Mouse (Mus musculus) liver, embryonic 16.5 days (tissue): ENCODE data around the gene Med18. TPM values are rescaled to one million over a fixed set of nuclear protein-coding genes. Genes with fewer than 3 reads are reported as not detected.
"Not testable (repeated sequence)": the region's sequence is repeated elsewhere in the genome, so short reads cannot be mapped to it uniquely, and the experiment has no call there.

Source experiments
- ATAC-seq: fragments of 200-750 bp; cut with Nextera tagmentation; 2 replicates; pipeline ENCODE4 v1.8.0; 2017; ENCODE audit warnings: low read depth, mild to moderate bottlenecking, moderate number of reproducible peaks, moderate library complexity
- H3K27ac ChIP-seq: fragments of 300-500 bp; sonication (generic); 2 replicates; pipeline ENCODE4 v1.5.1; 2014; ENCODE audit warnings: mild to moderate bottlenecking, low read length
- H3K27me3 ChIP-seq: fragments of 300-500 bp; sonication (generic); 2 replicates; pipeline ENCODE4 v1.6.1; 2014; ENCODE audit warnings: low read depth, low read length, mixed read lengths; ENCODE audit not compliant: control insufficient read depth, insufficient read depth
- H3K36me3 ChIP-seq: fragments of 300-500 bp; sonication (generic); 2 replicates; pipeline ENCODE4 v1.6.1; 2014; ENCODE audit warnings: mild to moderate bottlenecking; ENCODE audit not compliant: control insufficient read depth, insufficient read depth
- H3K4me1 ChIP-seq: fragments of 300-500 bp; sonication (generic); 2 replicates; pipeline ENCODE4 v1.6.1; 2014; ENCODE audit warnings: low read depth, low read length, mixed read lengths; ENCODE audit not compliant: control insufficient read depth
- H3K4me2 ChIP-seq: fragments of 300-500 bp; sonication (generic); 2 replicates; pipeline ENCODE4 v1.6.1; 2014; ENCODE audit warnings: low read depth, low read length, mixed read lengths
- H3K4me3 ChIP-seq: fragments of 300-500 bp; sonication (generic); 2 replicates; pipeline ENCODE4 v1.5.1; 2014; ENCODE audit warnings: low read depth, mild to moderate bottlenecking, low read length
- H3K9ac ChIP-seq: fragments of 300-500 bp; sonication (generic); 2 replicates; pipeline ENCODE4 v1.6.1; 2014; ENCODE audit warnings: low read depth, low read length
- H3K9me3 ChIP-seq: fragments of 300-500 bp; sonication (generic); replicated peaks from 2 replicates; pipeline ENCODE4 v1.6.1; 2016; ENCODE audit warnings: low read length; ENCODE audit not compliant: control insufficient read depth
- WGBS: fragments of 180-500 bp; shearing (Covaris S2); extraction: QIAGEN DNeasy Blood & Tissue Kit; methylation state at CpG from one replicate; pipeline ENCODE4 v1.1.7; 2014; ENCODE audit not compliant: insufficient replicate concordance; 5-methylcytosine and 5-hydroxymethylcytosine counted together
- polyA plus RNA-seq: library from polyadenylated mRNA; unstranded; fragments of >200 nt; fragmentation: Nextera tagmentation; extraction: Ambion mirVana; gene quantifications from 2 replicates; pipeline ENCODE4 v1.2.1, GENCODE M21; 2015

Med18 gene
- polyA plus RNA-seq, 1 experiment from 2014 or later, result 8.2 TPM

- H3K4me1 ChIP-seq, result peaks cover 34% of the 10 kb centered on the region
- H3K27me3 ChIP-seq, result no peaks in the 10 kb centered on the region
- peak overlapping the region; percentile 94 for H3K4me3 ChIP-seq
- ATAC-seq, result no peak
- H3K9ac ChIP-seq, result peak overlapping the region; percentile 97
- peak overlapping the region; percentile 97 for H3K27ac ChIP-seq
- under 1% methylated on average over 13 of the region's 13 CpGs for WGBS
- H3K4me2 ChIP-seq, result peak overlapping the region; percentile 69
- no peaks in the 10 kb centered on the region for H3K36me3 ChIP-seq
- H3K9me3 ChIP-seq, result peaks cover 3% of the 10 kb centered on the region; the same call in 1 of the 2 replicates
Observed at GRCm38 (mm10) chr4:132421556-132421922, 42.2 kb downstream of the Med18 start.

GRCm38 (mm10) chr4:132420471-132420870, 43.2 kb downstream of the Med18 start:
- peak overlapping the region; percentile 97 for H3K27ac ChIP-seq
- H3K36me3 ChIP-seq, result no peaks in the 10 kb centered on the region
- no peak for ATAC-seq
- H3K9me3 ChIP-seq, result peaks cover 3% of the 10 kb centered on the region; the same call in 1 of the 2 replicates
- no peaks in the 10 kb centered on the region for H3K27me3 ChIP-seq
- H3K4me1 ChIP-seq, result peaks cover 26% of the 10 kb centered on the region
- peak overlapping the region; percentile 69 for H3K4me2 ChIP-seq
- H3K9ac ChIP-seq, result peak overlapping the region; percentile 97
- peak overlapping the region; percentile 94 for H3K4me3 ChIP-seq
- WGBS, result 75% methylated on average over 5 of the region's 5 CpGs

DNA sequence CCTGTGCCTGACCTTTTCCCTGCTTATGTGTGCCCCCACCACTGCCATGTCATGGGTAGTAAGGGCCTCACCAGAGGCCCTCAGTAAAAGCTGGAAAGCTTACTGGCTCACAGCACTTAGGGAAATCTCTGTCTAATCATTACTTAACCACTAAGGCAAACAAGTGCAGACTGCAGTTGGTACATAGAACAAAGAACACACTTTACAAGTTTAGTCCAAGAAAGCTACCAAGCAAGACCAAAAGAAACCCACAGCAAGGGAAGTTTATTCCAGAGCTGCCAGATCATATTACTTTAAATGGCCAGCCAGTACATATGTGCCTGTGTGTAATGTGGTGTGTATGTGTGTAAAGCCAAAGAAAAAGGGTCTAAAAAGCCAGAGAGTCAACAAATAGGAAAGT, 47.8 kb downstream of the Med18 start:
- H3K4me1 ChIP-seq, result peaks cover 20% of the 10 kb centered on the region
- H3K27me3 ChIP-seq, result no peaks in the 10 kb centered on the region
- H3K4me2 ChIP-seq, result no peak overlapping the region
- peak; percentile 70 for ATAC-seq
- no peak overlapping the region for H3K9ac ChIP-seq
- peaks cover 6% of the 10 kb centered on the region; the same call in 1 of the 2 replicates for H3K36me3 ChIP-seq
- no peak overlapping the region for H3K4me3 ChIP-seq
- H3K9me3 ChIP-seq, result no peaks in the 10 kb centered on the region
- H3K27ac ChIP-seq, result peak overlapping the region; percentile 83

- WGBS, result 78% methylated on average over 4 of the region's 4 CpGs
- H3K4me3 ChIP-seq, H3K27me3 ChIP-seq, H3K9ac ChIP-seq, H3K9me3 ChIP-seq, ATAC-seq, H3K36me3 ChIP-seq, H3K4me2 ChIP-seq, H3K27ac ChIP-seq: not testable (repeated sequence)
- peaks cover 13% of the 10 kb centered on the region for H3K4me1 ChIP-seq
Observed at GRCm38 (mm10) chr4:132413257-132413656, 50.5 kb downstream of the Med18 start.

GRCm38 (mm10) chr4:132411322-132412094, 52.2 kb downstream of the Med18 start:
- ATAC-seq, result peak; percentile 54
- H3K36me3 ChIP-seq, result peaks cover 6% of the 10 kb centered on the region; the same call in 1 of the 2 replicates
- no peak overlapping the region for H3K27ac ChIP-seq
- 34% methylated on average over 8 of the region's 8 CpGs for WGBS
- no peak overlapping the region for H3K4me2 ChIP-seq
- H3K9ac ChIP-seq, result no peak overlapping the region
- H3K27me3 ChIP-seq, result no peaks in the 10 kb centered on the region
- H3K4me1 ChIP-seq, result peaks cover 5% of the 10 kb centered on the region
- H3K4me3 ChIP-seq, result no peak overlapping the region
- no peaks in the 10 kb centered on the region for H3K9me3 ChIP-seq

- Histone ChIP-seq H3K4me1 (peaks cover 5% of the 10 kb centered on the region), H3K4me2 (no peak overlapping the region), H3K4me3 (no peak overlapping the region), H3K9ac (no peak overlapping the region), H3K9me3 (no peaks in the 10 kb centered on the region), H3K36me3 (peaks cover 6% of the 10 kb centered on the region; the same call in 1 of the 2 replicates), H3K27ac (no peak overlapping the region), H3K27me3 (no peaks in the 10 kb centered on the region)
- ATAC-seq, result no peak
- WGBS, result 75% methylated on average over 4 of the region's 4 CpGs
Observed at GRCm38 (mm10) chr4:132409587-132410229, 54.0 kb downstream of the Med18 start.

Other genes with a start within 250 kb of the Med18 start
- gene Gmeb1, start 202.3 kb downstream of the Med18 start, polyA plus RNA-seq, result 12.2 and 12.7 TPM in 2 replicates
- 31.0 and 35.3 TPM in 2 replicates for gene Taf12, start 189.5 kb downstream of the Med18 start, polyA plus RNA-seq
- gene Rab42, start 160.5 kb downstream of the Med18 start, polyA plus RNA-seq, result 0.41 and 0.61 TPM in 2 replicates
- gene Trnau1ap, start 134.4 kb downstream of the Med18 start, polyA plus RNA-seq, result 26.9 and 27.3 TPM in 2 replicates
- 41.3 and 44.2 TPM in 2 replicates for gene Rcc1, start 110.3 kb downstream of the Med18 start, polyA plus RNA-seq
- 7.6 and 9.9 TPM in 2 replicates for gene Phactr4, start 41.4 kb downstream of the Med18 start, polyA plus RNA-seq
- gene Sesn2, start 46.6 kb upstream of the Med18 start, polyA plus RNA-seq, result 7.9 and 8.1 TPM in 2 replicates
- 1,068 and 1,164 TPM in 2 replicates for gene Atpif1, start 69.7 kb upstream of the Med18 start, polyA plus RNA-seq
- 77.7 and 83.4 TPM in 2 replicates for gene Dnajc8, start 71.6 kb upstream of the Med18 start, polyA plus RNA-seq
- gene Ptafr, start 100.1 kb upstream of the Med18 start, polyA plus RNA-seq, result 0.91 and 1.2 TPM in 2 replicates
- 13.2 and 14.5 TPM in 2 replicates for gene Eya3, start 175.1 kb upstream of the Med18 start, polyA plus RNA-seq